Mouse (Mus musculus) midbrain, embryonic 14.5 days (tissue): ENCODE data around the gene 1600015I10Rik. TPM values are rescaled to one million over a fixed set of nuclear protein-coding genes. Genes with fewer than 3 reads are reported as not detected.

Source experiments
- ATAC-seq: fragments of 200-750 bp; cut with Nextera tagmentation; 2 replicates; pipeline ENCODE4 v1.8.0; 2017; ENCODE audit warnings: moderate number of reproducible peaks, moderate library complexity; ENCODE audit not compliant: low FRiP score, low TSS enrichment
- DNase-seq: peaks from one replicate; pipeline ENCODE4 v3.0.0-alpha.2; 2015
- H3K27ac ChIP-seq: fragments of 300-500 bp; sonication (generic); replicated peaks from 2 replicates; pipeline ENCODE4 v1.5.1; 2014; ENCODE audit warnings: mild to moderate bottlenecking, low read depth, low read length, moderate library complexity
- H3K27me3 ChIP-seq: fragments of 300-500 bp; sonication (generic); 2 replicates; pipeline ENCODE4 v1.6.1; 2014; ENCODE audit warnings: low read length, control low read depth, mixed read lengths; ENCODE audit not compliant: control insufficient read depth, insufficient read depth
- H3K36me3 ChIP-seq: fragments of 300-500 bp; sonication (generic); 2 replicates; pipeline ENCODE4 v1.6.1; 2014; ENCODE audit warnings: low read length, control low read depth; ENCODE audit not compliant: control insufficient read depth, insufficient read depth
- H3K4me1 ChIP-seq: fragments of 300-500 bp; sonication (generic); 2 replicates; pipeline ENCODE4 v1.6.1; 2014; ENCODE audit warnings: mild to moderate bottlenecking, antibody characterized with exemption, low read length, control low read depth; ENCODE audit not compliant: control insufficient read depth, insufficient read depth
- H3K4me2 ChIP-seq: fragments of 300-500 bp; sonication (generic); 2 replicates; pipeline ENCODE4 v1.6.1; 2014; ENCODE audit warnings: mild to moderate bottlenecking, low read length, moderate library complexity
- H3K4me3 ChIP-seq: fragments of 300-500 bp; sonication (generic); replicated peaks from 2 replicates; pipeline ENCODE4 v1.5.1; 2014; ENCODE audit warnings: low read depth, low read length
- H3K9ac ChIP-seq: fragments of 300-500 bp; sonication (generic); replicated peaks from 2 replicates; pipeline ENCODE4 v1.6.1; 2014; ENCODE audit warnings: mild to moderate bottlenecking, low read length, moderate library complexity
- H3K9me3 ChIP-seq: fragments of 300-500 bp; sonication (generic); 2 replicates; pipeline ENCODE4 v1.6.1; 2016; ENCODE audit warnings: low read length, control low read depth, mixed read lengths; ENCODE audit not compliant: control insufficient read depth
- WGBS: fragments of 180-500 bp; shearing (Covaris S2); extraction: QIAGEN DNeasy Blood & Tissue Kit; methylation state at CpG from one replicate; pipeline ENCODE4 v1.1.7; 2014; 5-methylcytosine and 5-hydroxymethylcytosine counted together
- polyA plus RNA-seq: library from polyadenylated mRNA; unstranded; fragments of >200 nt; fragmentation: Nextera tagmentation; extraction: Ambion mirVana; gene quantifications from 2 replicates; pipeline ENCODE4 v1.2.1, GENCODE M21; 2014

The 1600015I10Rik gene
- polyA plus RNA-seq, 1 experiment from 2014 or later = not detected

- no peaks in the 10 kb centered on the region for H3K27me3 ChIP-seq
- DNase-seq = no peak
- H3K4me1 ChIP-seq = no peaks in the 10 kb centered on the region
- H3K9ac ChIP-seq = no peak overlapping the region
- H3K9me3 ChIP-seq = no peaks in the 10 kb centered on the region
- no peak overlapping the region for H3K4me3 ChIP-seq
- H3K27ac ChIP-seq = no peak overlapping the region
- H3K4me2 ChIP-seq = no peak overlapping the region
- no peak for ATAC-seq
- 74% methylated on average over 3 of the region's 3 CpGs for WGBS
- H3K36me3 ChIP-seq = no peaks in the 10 kb centered on the region
Observed at GRCm38 (mm10) chr6:48982305-48982704, 52.6 kb downstream of the 1600015I10Rik start.

Other genes with a start within 250 kb of the 1600015I10Rik start
- 0.63 and 1.4 TPM in 2 replicates for gene Gimap4, start 245.3 kb upstream of the 1600015I10Rik start, polyA plus RNA-seq
- gene Gimap6, start 221.7 kb upstream of the 1600015I10Rik start, polyA plus RNA-seq = 3.9 and 8.0 TPM in 2 replicates
- gene Gm28053, start 211.3 kb upstream of the 1600015I10Rik start, polyA plus RNA-seq = 1.00 TPM in 1 of 2 replicates, not detected in the other
- gene Gimap7, start 211.3 kb upstream of the 1600015I10Rik start, polyA plus RNA-seq = not detected in 2 replicates
- 2.8 and 5.2 TPM in 2 replicates for gene Gimap1, start 190.8 kb upstream of the 1600015I10Rik start, polyA plus RNA-seq
- 0.71 and 0.78 TPM in 2 replicates for gene Gimap5, start 183.7 kb upstream of the 1600015I10Rik start, polyA plus RNA-seq
- gene Gimap3, start 159.0 kb upstream of the 1600015I10Rik start, polyA plus RNA-seq = not detected in 2 replicates
- gene Tmem176a, start 89.0 kb upstream of the 1600015I10Rik start, polyA plus RNA-seq = 11.1 and 17.2 TPM in 2 replicates
- gene Tmem176b, start 88.4 kb upstream of the 1600015I10Rik start, polyA plus RNA-seq = 89.8 and 96.7 TPM in 2 replicates
- gene Aoc1, start 57.0 kb upstream of the 1600015I10Rik start, polyA plus RNA-seq = not detected in 2 replicates
- not detected in 2 replicates for gene Doxl2, start 45.1 kb downstream of the 1600015I10Rik start, polyA plus RNA-seq
- gene Svs1, start 57.0 kb downstream of the 1600015I10Rik start, polyA plus RNA-seq = not detected in 2 replicates
- 0.09 and 1.2 TPM in 2 replicates for gene Gpnmb, start 106.7 kb downstream of the 1600015I10Rik start, polyA plus RNA-seq
- gene Malsu1, start 143.9 kb downstream of the 1600015I10Rik start, polyA plus RNA-seq = 62.7 and 78.8 TPM in 2 replicates